Mouse (Mus musculus) lung, postnatal 0 days (tissue): ENCODE data around the gene Shtn1. TPM values are rescaled to one million over a fixed set of nuclear protein-coding genes. Genes with fewer than 3 reads are reported as not detected.
A peak's percentile ranks its signal among the peaks of the same experiment; 100 is the strongest.

ENCODE experiments used
- ATAC-seq: fragments of 200-750 bp; cut with Nextera tagmentation; 2 replicates; pipeline ENCODE4 v1.8.0; 2017; ENCODE audit warnings: moderate library complexity
- DNase-seq: peaks from one replicate; pipeline ENCODE4 v3.0.0-alpha.2; 2016; ENCODE audit warnings: low spot score
- H3K27ac ChIP-seq: fragments of 300-500 bp; sonication (generic); 2 replicates; pipeline ENCODE4 v1.5.1; 2014; ENCODE audit warnings: antibody characterized with exemption, mild to moderate bottlenecking, low read length, mixed read lengths
- H3K27me3 ChIP-seq: fragments of 300-500 bp; sonication (generic); replicated peaks from 2 replicates; pipeline ENCODE4 v1.6.1; 2014; ENCODE audit warnings: low read length, mixed read lengths; ENCODE audit not compliant: insufficient read depth
- H3K36me3 ChIP-seq: fragments of 300-500 bp; sonication (generic); 2 replicates; pipeline ENCODE4 v1.6.1; 2014; ENCODE audit warnings: low read length, mixed read lengths; ENCODE audit not compliant: insufficient read depth
- H3K4me1 ChIP-seq: fragments of 300-500 bp; sonication (generic); 2 replicates; pipeline ENCODE4 v1.6.1; 2014; ENCODE audit warnings: antibody characterized with exemption, low read depth, low read length, mixed read lengths; ENCODE audit not compliant: insufficient read depth
- H3K4me2 ChIP-seq: fragments of 300-500 bp; sonication (generic); replicated peaks from 2 replicates; pipeline ENCODE4 v1.6.1; 2014; ENCODE audit warnings: low read depth, mild to moderate bottlenecking, low read length, moderate library complexity, mixed read lengths
- H3K4me3 ChIP-seq: fragments of 300-500 bp; sonication (generic); 2 replicates; pipeline ENCODE4 v1.5.1; 2014; ENCODE audit warnings: low read depth, low read length
- H3K9ac ChIP-seq: fragments of 300-500 bp; sonication (generic); replicated peaks from 2 replicates; pipeline ENCODE4 v1.6.1; 2014; ENCODE audit warnings: low read depth, mild to moderate bottlenecking
- H3K9me3 ChIP-seq: fragments of 300-500 bp; sonication (generic); 2 replicates; pipeline ENCODE4 v1.6.1; 2016; ENCODE audit warnings: low read length, mixed read lengths
- CTCF ChIP-seq: IDR thresholded peaks from 2 replicates; pipeline ENCODE4 v1.5.1; 2016; ENCODE audit warnings: antibody characterized with exemption, mild to moderate bottlenecking
- EP300 ChIP-seq: IDR thresholded peaks from 2 replicates; pipeline ENCODE4 v1.6.1; 2016; ENCODE audit warnings: antibody characterized with exemption, mild to moderate bottlenecking, control low read depth
- WGBS: fragments of 180-500 bp; shearing (Covaris S2); extraction: QIAGEN DNeasy Blood & Tissue Kit; methylation state at CpG from one replicate; pipeline ENCODE4 v1.1.7; 2014; 5-methylcytosine and 5-hydroxymethylcytosine counted together
- polyA plus RNA-seq: library from polyadenylated mRNA; unstranded; fragments of >200 nt; fragmentation: Nextera tagmentation; extraction: Ambion mirVana; gene quantifications from 2 replicates; pipeline ENCODE4 v1.2.1, GENCODE M21; 2015

Shtn1 gene
- polyA plus RNA-seq, 1 experiment from 2014 or later, result 8.8 TPM

- ATAC-seq (no peak), DNase-seq (no peak)
- no peaks in the 10 kb centered on the region for H3K36me3 ChIP-seq
- no peak for TF ChIP-seq EP300
- TF ChIP-seq CTCF, result peak; percentile 53
- H3K9me3 ChIP-seq, result no peaks in the 10 kb centered on the region
- H3K4me2 ChIP-seq, result no peak overlapping the region
- no peaks in the 10 kb centered on the region for H3K4me1 ChIP-seq
- H3K9ac ChIP-seq, result no peak overlapping the region
- H3K27me3 ChIP-seq, result no peaks in the 10 kb centered on the region
- no peak overlapping the region for H3K4me3 ChIP-seq
- 37% methylated on average over 4 of the region's 4 CpGs for WGBS
- H3K27ac ChIP-seq, result no peak overlapping the region
Measured at GRCm38 (mm10) chr19:59084296-59084695, 8.4 kb upstream of the Shtn1 start.

- DNase-seq (peak; percentile 44), ATAC-seq (peak; percentile 40; the same call in 1 of the 2 replicates)
- Histone ChIP-seq H3K9me3 (no peaks in the 10 kb centered on the region), H3K36me3 (no peaks in the 10 kb centered on the region), H3K4me1 (no peaks in the 10 kb centered on the region), H3K27ac (no peak overlapping the region), H3K27me3 (peaks cover 3% of the 10 kb centered on the region; the same call in 1 of the 2 replicates), H3K4me3 (no peak overlapping the region), H3K9ac (no peak overlapping the region), H3K4me2 (peak overlapping the region; percentile 70)
- no peak for TF ChIP-seq EP300
- TF ChIP-seq CTCF, result no peak
- 19% methylated on average over 5 of the region's 5 CpGs for WGBS
Measured at GRCm38 (mm10) chr19:59076131-59076530, 231 bp upstream of the Shtn1 start.

GRCm38 (mm10) chr19:59074841-59075471, 944 bp downstream of the Shtn1 start:
- Histone ChIP-seq H3K4me1 (no peaks in the 10 kb centered on the region), H3K9me3 (no peaks in the 10 kb centered on the region), H3K27me3 (peaks cover 3% of the 10 kb centered on the region; the same call in 1 of the 2 replicates), H3K27ac (peak overlapping the region; percentile 59), H3K4me2 (peak overlapping the region; percentile 70), H3K4me3 (peak overlapping the region; percentile 53), H3K36me3 (no peaks in the 10 kb centered on the region), H3K9ac (peak overlapping the region; percentile 39)
- WGBS, result 4% methylated on average over 45 of the region's 46 CpGs
- ATAC-seq, result peak; percentile 66
- TF ChIP-seq CTCF, result no peak
- TF ChIP-seq EP300, result no peak
- DNase-seq, result peak; percentile 44

GRCm38 (mm10) chr19:59074381-59074780, 1.5 kb downstream of the Shtn1 start:
- Histone ChIP-seq H3K9me3 (no peaks in the 10 kb centered on the region), H3K4me2 (no peak overlapping the region; the same call in none of the 2 replicates), H3K36me3 (no peaks in the 10 kb centered on the region), H3K4me1 (no peaks in the 10 kb centered on the region), H3K4me3 (peak overlapping the region; percentile 53; the same call in 1 of the 2 replicates), H3K27me3 (peaks cover 3% of the 10 kb centered on the region; the same call in 1 of the 2 replicates), H3K9ac (no peak overlapping the region), H3K27ac (peak overlapping the region; percentile 59; the same call in 1 of the 2 replicates)
- TF ChIP-seq EP300 (no peak), CTCF (no peak)
- 48% methylated on average over 3 of the region's 3 CpGs for WGBS
- ATAC-seq, result no peak
- peak; percentile 14 for DNase-seq

- peaks cover 3% of the 10 kb centered on the region; the same call in 1 of the 2 replicates for H3K27me3 ChIP-seq
- 70% methylated on average over 6 of the region's 6 CpGs for WGBS
- no peak overlapping the region for H3K4me3 ChIP-seq
Measured at GRCm38 (mm10) chr19:59073006-59073405, 2.9 kb downstream of the Shtn1 start.

GRCm38 (mm10) chr19:59071979-59072378, 3.9 kb downstream of the Shtn1 start:
- Histone ChIP-seq H3K27me3 (peaks cover 2% of the 10 kb centered on the region; the same call in 1 of the 2 replicates), H3K4me1 (no peaks in the 10 kb centered on the region), H3K36me3 (no peaks in the 10 kb centered on the region), H3K4me2 (no peak overlapping the region), H3K4me3 (no peak overlapping the region), H3K9me3 (no peaks in the 10 kb centered on the region), H3K9ac (no peak overlapping the region), H3K27ac (no peak overlapping the region)
- ATAC-seq (no peak), DNase-seq (no peak)
- 90% methylated on average over 2 of the region's 2 CpGs for WGBS
- no peak for TF ChIP-seq EP300
- no peak for TF ChIP-seq CTCF

More at GRCm38 (mm10) chr19:59073006-59073405, 2.9 kb downstream of the Shtn1 start:
- no peaks in the 10 kb centered on the region for H3K36me3 ChIP-seq
- no peaks in the 10 kb centered on the region for H3K9me3 ChIP-seq
- H3K4me2 ChIP-seq, result no peak overlapping the region
- H3K27ac ChIP-seq, result no peak overlapping the region
- no peak overlapping the region for H3K9ac ChIP-seq
- DNase-seq, result no peak
- H3K4me1 ChIP-seq, result no peaks in the 10 kb centered on the region
- ATAC-seq, result no peak
- no peak for TF ChIP-seq EP300
- TF ChIP-seq CTCF, result no peak
